Mouse (Mus musculus) right cerebral cortex, postnatal 14 days (tissue): Measurements from ENCODE around the gene Dcaf6.

Experiments used
- DNase-seq: peaks from one replicate; pipeline ENCODE4 v3.0.0; 2022

Dcaf6 gene

DNA sequence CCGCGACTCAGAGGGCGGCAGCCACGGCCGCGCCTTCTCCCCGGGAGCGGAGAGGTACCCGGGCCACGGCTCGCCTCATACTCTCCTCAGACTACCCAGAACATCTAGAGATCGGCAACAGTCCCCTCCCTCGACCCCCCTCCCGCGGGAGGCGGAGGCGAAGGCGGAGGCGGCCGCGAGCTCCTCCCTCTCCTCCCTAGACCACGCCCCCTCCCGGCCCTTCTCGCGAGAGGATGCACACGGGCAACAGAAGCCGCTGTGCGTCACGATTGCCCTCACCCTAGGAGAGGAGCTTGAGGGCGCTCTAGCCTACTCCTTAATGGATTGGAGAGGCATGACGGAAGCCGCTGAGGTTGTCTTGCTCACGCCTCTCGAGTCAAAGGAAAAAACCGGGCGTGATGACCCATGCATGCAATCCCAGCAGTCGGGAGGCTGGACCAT lies at the start of gene Dcaf6, which contains the start of gene Mpc2:
TSS of gene Dcaf6 (minus strand) at position 116 of the 441 bp plus-strand sequence.
TSS of gene Mpc2 (plus strand) at position 278 of the 441 bp plus-strand sequence.
- peak; percentile 100 for DNase-seq

DNA sequence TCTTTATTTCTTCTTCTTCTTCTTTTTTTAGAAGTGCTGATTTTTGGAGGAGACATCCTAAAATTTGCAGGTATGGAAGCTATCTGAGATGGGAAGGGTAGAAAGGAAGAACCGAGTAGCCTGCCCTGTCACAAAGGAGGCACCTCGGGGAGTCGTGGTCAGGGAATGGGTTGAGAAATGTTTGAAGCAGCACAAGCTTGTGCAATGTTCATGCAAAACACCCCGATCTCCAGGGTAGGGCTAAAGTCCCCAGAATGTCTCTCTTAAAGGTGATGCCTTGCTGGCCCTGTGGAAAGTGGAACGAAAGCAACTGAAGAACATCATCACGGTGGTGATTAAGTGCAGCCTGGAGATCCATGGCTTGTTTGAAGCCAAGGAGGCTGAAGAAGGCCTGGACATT lies 46.0 kb upstream of the Dcaf6 start:
- DNase-seq = no peak

DNA sequence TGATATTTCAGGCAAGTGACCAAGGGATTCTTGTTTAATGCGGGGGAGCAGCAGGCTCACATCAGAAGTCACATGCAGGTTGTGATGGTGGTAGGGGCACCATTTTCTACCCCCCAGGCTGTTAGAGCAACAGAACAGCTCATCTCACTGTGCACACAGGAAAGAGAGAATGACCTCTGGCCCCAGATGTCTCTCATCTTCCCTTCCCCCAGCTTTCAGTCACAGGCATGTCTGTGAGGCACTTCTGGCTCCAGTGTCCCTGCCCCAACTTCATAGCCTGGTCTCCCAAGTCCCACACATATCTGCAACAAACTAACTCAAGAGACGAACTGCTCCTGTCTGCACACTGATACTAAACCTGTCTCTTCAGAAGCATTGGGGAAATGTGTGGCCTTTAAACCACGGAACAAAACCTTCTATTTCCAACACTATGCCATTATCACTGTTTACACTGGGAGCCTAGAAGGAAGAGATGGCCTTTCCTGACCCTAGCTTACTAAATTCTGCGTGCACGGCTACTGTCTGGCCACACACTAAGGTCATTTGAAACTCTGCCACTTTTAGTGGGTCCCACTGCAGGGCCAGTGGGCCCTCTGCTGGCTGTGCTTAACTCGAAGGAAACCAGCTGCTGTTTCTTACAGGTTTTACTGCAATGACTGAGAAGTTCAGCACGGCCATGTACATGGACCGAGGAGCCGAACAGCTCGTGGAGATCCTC lies 43.2 kb upstream of the Dcaf6 start:
- no peak for DNase-seq

DNA sequence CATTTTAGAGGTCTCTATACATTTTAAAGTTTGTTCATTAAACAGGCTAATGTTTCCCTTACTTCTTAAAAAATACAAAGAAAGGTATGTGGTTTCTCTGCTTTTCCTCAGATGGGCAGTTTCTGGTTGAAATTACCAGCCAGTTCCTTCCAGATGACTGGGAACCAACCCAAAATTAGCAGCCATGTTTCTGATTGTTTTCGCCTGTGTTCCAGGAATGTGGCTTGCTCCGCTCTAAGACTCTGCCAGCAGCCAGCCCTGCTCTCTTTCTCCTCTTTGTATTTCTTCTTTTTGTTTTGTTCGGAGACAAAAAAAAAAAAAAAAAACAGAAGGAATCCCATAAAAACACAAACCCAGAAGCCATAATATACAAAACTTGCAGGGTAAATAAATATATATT lies 38.6 kb upstream of the Dcaf6 start:
- DNase-seq = no peak

DNA sequence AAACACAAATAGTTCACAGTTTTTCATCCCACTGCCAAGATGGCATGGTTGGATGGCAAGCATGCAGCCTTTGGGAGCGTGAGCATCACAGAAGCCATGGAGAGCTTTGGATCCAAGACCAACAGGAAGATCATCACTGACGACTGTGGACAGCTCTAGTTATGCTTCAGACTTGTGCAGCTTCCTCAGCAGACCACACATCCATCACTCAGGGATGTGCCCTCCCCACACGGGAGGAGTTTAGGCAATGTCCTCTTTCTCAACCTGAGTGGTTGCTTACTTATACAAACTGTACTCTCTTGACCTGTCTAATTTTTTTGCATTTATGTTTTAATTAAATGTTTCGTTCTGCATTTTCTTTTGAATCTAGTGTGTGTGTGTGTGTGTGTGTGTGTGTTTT lies 28.9 kb upstream of the Dcaf6 start:
- no peak for DNase-seq

DNA sequence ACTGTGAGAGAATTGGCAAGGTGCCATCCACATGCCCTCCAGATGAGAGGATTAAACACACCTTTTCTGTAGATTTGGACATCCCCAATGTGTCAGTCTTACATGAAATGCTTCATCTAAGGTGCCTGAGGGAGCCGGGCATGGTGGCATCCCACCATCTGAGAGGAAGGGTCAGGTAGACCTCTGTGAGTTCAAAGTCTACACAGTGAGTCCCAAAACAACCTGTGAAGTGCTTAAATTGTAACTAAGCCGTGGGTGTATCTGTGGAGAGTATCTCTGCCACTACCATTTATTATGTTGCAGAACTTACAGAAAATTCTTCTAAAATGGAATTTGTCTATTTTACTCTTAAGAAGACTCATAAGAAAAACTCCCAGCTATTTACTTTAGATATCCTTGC lies 25.8 kb upstream of the Dcaf6 start:
- no peak for DNase-seq

DNA sequence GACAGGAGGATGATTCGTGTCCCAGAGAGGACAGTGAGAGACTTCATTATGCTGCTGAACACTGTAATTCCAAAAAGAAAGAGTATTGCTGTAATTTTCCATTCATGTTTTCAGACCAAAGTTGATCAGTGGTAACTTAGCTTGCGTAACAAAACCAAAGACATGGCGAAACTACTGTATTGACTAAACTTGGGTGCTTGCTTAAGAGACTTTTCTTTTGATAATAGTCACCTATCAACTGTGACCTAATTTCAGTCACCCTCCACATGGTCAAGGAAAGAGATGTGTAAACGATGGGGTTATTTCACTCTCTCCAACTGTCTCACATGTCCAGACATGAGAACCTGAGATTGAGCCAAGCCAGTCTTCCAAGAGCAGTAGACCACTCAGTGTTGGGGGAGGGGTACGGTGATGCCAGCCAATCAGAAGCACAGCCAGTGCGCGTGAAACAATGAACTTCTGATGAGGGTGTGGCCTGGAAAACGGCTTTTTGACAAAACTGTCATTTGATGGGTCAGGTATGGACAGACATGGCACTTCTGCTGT lies 24.5 kb upstream of the Dcaf6 start, which contains the start of gene Adcy10:
TSS of gene Adcy10 (plus strand) at position 496 of the 546 bp plus-strand sequence.
- no peak for DNase-seq

DNA sequence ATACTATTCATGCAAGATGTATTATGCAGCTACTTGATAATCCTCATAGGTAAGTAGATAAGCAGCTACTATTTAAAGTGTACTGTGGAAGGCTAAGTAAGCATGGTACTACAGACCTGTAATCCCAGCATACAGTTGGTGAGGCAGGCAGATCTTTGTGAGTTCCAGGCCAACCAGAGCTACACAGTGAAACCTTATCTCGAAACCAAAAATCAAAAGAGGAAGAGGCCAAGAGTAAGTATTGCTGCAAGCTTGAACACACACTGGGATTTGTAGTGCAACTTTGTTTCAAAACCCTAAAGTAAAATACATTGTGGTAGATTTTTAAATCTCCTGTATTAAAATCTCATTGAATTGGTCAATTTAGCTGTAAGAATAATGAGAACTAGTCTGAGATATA lies 11.2 kb upstream of the Dcaf6 start:
- DNase-seq = no peak

DNA sequence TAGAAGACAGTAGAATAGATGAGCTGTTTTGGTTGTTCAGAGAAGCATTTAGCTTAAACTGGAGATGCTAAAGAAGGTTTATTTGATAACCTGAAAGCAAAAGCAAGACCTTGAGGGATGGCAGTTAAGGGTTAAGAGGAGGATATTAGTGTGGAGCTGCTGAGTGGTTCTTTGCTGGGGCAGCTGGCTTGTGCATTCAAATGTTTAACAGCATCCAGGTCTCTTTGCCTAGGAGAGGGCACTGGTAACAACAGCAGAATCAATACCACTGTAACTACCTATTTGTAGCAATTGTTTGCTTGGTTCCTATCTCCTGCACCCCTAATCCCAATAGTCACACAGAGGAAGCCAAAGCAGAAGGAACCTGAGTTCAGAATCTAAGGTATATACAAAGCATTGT lies 9.4 kb upstream of the Dcaf6 start:
- DNase-seq = no peak

DNA sequence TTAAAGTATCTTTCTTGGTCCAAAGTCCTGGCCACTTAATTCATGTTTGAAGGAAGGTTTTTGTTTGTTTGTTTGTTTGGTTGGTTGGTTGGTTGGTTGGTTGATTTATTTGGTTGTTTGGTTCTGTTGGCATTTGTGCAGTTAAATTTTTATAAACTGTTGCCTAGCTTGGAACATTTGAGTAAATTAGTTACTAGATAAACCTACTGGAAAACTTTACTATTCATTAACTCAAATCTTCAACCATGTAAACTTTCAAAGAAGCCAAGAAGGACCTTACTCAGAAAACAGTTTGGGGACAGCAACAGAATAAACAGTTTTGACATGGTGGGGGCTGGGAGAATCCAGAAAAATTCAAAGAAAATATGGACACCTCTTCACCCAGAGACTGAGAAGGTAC lies 8.7 kb upstream of the Dcaf6 start:
- DNase-seq = no peak

DNA sequence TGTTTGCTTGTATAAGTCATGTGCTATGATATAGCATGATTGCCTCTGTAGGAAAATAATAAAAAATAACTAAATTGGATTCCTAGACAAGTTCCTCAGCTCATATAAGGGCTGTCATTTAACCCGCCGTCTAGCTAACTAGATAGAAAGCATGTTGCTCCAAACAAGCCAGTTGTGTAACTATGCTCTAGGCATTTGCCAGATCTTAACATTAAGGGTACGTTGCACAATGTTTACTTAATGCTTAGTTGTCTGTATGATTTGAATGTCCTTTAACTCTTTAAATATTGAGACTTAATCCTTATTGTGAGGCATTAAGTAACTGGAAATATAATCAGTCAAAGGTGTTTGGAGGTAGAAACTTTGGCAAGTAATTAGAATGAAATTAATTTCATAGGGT lies 4.3 kb upstream of the Dcaf6 start:
- DNase-seq = no peak

DNA sequence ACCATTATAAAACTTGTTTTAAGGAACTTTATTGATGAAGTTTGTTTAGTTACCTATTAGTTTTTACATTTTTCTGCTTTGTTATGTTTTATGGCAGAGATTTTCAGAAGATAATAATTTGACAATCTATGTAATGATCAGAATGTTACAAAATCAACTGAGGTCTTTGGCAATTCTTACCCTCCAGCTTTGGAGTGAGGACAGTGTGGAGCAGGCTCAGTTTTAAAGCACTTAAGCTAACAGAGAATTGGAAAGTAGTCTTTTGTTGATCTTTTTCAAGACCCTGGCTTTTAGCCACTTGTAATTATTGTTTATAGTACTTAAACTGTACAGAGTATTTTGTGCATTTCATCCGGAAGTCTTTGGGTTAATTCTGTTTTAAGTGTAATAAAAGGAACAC lies 2.6 kb upstream of the Dcaf6 start:
- no peak for DNase-seq

DNA sequence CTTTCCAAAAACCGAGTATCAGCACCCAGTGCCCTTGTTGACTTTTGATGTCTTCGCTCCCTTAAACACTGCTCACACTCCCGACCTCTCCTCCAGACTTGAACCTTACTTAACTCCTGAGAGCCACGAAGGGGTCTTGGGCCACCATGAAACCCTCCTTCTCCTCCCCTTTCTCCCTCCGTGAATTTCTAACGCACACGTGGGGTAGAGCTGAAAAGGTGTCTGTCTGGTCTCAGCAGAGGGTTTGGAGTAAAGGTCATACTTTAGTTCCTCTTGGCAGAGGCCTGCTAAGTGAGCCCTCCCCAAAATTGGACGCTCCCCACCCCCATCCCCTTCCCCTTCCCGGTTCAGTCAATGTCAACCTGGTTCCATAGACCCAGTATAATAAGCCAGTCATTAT lies 1.4 kb upstream of the Dcaf6 start:
- no peak for DNase-seq

DNA sequence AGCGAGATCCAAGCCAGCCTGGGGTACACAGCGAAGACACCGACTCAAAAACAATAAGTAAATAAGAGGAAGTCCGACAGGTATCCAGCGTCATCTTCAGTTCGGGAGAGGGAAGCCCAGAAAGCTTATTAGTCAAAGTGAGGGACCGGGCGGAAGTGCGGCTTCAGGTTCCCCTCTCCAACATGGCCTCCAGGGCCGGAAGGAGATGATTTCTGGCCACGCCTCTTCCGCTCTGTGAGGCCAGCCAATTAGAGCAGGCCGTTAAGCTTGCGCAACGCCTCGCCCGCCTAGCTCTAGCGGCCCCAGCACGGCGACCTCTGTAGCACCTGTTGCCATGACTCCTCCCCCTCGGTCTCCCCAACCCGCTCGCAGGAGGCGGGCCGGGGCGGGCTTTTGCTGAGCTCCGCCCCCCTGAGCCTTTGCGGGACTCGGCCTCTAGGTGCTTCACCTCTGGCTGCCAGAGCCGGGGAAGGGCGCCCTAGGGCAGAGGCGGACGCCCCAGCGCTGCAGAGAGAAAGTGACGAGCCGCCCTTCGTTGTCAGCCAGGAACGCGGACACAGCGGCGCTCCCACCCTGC lies 614 bp upstream of the Dcaf6 start:
- peak; percentile 99 for DNase-seq

DNA sequence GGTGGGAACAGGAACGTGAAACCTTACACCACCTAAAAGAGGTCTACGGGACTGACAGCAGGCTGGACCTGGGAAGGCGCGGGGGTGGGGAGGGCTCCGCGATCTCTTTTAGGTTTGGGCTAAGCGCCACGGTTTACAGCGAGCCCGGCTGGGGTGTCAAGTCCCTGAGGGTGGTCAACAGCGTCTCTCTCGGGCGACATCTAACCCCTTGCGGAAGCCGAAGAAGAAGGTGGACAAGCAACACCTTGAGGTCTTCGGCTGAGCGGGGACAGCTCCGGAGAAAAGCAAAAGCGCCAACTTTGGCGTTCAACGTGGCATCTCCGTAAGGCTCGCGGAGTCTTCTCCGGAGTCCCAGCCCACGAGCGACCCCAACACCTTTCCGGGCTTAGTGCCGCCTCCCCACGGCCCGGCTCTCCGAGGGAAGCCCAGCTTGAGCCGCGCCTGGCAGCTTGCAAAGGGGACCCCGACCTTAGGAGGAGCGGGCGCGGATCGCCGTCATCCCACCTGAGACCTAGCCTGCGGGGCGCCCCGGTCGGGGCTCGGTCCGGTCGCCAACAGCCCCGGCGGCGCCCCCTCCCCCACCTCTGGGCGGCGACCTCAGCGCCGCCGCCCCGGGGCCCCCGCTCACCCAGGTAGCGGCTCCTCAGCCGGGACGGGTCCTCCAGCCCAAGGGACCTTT lies 633 bp downstream of the Dcaf6 start:
- peak; percentile 48 for DNase-seq

DNA sequence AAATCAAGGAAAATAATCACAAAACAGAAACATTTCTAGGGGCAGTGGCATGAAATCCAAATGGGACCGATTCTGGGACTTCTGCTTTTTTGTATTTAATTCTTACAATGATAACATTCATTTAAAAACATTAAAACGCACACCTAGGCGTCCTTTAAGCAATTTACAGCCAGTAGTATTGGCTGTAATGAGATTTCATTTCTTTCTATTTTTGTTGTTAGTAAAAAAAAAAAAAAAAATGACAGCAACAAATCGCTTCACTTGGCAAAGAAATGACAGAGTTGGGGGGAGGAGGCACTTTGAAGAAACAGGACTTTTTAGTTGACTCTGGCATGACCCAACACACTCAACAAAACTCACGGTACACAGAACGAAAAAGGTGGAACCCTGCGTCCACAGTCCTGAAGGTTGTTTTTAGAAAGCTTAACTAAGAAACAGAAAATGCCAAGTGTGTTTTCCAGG lies 1.2 kb downstream of the Dcaf6 start:
- no peak for DNase-seq

DNA sequence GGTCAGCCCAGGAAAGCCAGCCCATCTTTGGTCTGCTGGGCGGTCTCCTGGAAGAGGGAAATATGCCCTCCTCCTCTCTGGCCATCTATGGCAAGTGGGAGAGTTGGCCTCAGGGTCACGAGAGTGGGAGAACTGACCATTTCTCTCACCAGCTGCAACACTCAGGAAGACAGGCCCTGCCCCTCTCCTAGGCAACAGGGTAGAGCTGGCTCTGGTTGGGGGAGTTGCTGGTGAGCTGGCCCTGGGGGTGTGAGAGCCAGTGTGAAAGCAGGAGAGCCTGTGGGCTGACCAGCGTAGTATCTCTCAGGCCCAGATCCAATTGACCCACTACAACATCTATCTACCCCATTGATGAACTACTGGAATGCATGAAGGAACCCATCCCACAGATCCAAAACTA lies 18.6 kb downstream of the Dcaf6 start:
- DNase-seq = no peak

DNA sequence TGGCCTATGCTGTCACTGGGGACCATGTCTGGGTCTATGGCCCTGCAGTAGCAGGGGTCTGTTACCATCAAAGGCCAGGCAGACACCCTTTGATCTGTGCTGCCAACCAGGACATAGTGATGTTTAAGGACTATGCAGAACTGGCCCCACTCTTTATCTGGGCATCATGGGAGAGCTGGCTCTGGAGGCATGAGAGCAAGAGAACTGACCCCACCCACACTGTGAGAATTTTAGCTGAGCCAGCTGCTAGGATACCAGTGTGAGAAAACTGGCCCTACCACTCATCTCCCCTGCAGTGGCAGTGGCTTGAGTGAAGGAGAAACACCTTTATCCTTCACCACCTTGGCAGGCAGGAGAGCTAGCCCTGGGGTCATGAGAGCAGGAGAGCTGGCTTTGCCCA lies 19.1 kb downstream of the Dcaf6 start:
- DNase-seq = no peak

DNA sequence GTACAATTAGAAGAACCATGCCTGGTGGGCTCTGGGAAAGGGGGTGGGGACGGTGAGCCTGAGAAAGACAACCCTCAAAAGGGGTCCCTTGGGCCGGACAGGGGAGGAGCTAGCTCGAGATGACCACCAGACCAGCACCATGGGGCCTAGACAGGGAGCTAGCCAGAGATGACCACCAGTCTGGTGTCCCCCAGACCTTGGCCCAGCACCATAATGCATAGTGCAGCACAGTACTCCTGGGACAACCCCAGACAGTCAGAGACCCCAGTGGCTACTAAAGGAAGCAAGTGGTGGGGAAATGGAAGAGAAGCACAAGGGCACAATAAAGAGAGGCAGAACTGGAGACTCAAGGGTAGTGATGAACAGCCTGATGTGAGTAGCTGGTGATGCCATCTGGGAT lies 19.5 kb downstream of the Dcaf6 start:
- no peak for DNase-seq

DNA sequence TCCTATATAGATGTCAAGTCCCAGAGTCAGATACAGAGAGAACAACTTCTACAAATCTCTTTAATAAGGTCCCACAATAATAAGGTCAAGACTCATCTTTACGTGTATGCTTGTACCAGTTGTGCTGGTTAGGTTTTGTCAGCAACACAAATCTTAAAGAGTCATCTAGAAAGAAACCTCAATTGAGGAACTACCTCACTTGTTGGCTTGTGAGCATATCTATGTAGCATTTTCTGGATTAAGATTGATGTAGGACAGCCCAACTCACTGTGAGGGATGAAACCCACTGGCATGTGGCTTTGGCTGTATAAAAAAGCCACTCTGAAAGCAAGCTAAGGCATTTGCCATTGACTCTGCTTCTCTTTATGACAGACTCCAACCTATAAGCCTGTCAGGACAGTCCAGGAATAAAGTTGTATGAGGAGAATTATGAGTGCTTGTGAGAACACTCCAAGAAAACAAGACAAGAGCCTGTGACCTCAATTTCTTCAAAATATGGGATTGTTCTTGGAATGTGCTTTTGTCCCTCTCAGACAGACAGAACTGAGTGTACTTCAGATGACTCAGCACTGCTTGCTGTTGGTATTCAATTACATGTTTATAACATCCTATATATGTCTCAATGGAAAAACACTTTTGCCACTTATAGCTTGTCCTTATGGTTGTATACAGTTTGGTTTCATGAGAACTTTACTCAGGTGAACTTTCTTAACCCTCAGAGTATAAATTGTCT lies 21.8 kb downstream of the Dcaf6 start:
- no peak for DNase-seq

DNA sequence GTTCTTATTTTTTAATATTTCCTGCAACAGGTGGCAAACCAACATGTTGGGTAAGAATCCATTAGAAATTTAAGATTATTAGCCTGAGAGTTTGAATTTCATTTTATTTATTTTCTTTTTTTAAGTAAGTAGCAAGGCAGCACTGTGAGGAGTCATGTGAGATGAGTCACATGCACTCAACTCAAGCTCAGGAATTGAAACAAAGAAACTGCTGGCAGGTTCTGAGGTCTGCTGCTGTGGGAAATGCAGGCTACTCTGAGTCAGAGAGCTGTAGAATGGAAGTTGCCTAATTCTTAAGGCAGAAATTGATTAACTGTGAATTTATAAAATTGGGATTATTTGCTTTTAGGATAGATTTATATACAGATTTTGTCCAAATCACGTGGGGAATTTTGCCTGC lies 27.4 kb downstream of the Dcaf6 start:
- no peak for DNase-seq

DNA sequence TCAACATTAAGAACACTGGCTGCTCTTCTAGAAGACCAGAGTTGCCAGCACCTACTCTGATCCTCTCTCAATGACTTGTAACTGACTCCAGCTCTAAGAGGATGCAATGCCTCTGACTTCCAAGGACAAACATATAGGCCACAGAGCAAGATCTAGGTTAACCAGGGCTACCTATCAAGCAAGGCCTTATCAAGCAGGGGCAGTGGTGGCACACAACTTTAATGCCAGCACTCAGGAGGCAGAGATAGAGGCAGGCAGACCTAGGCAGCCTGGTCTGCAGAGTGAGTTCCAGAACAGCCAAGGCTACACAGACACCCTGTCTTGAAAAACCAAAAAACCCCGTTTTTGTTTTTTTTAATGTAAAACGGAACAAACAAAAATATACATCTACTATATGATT lies 34.0 kb downstream of the Dcaf6 start:
- DNase-seq = no peak

DNA sequence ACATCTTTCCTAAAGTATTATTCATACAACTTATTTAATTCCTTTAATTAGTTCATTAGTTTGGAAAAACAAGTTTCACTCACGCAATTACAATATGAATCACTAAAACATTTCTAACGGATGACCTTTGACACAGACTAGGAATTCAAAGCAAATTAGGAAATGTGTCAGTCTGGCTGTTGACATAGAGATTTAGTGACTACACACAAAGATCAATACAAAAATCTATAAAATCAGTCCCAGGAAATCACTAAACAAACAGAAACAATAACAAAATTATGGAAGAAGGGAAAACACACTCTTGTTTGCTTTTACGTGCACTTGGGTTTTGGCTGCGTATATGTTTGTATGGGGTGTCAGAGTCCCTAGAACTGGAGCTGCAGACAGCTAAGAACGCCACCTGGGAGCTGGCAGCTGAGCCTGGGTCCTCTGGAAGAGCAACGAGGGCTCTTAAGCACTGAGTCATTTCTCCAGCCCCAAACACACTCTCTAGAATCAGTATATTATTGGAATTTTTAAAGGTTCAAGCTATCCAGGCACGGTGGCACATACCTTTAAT lies 38.8 kb downstream of the Dcaf6 start:
- no peak for DNase-seq
